Mouse (Mus musculus): ENCODE measurements around the gene Card11. TPM values are rescaled to one million over a fixed set of nuclear protein-coding genes. Genes with fewer than 3 reads are reported as not detected.

Gene Card11
- total RNA-seq, 1 experiment = 1.2 TPM

GRCm38 (mm10) chr5:140900866-140901265 lies 99.5 kb downstream of the Card11 start:
- Histone ChIP-seq H3K4me1 (ENCODE audit: control insufficient read depth in 2 of 2, insufficient read depth in 2 of 2, low read length in 2 of 2, poor library complexity in 1 of 2) (no peaks in the 10 kb centered on the region), H3K27ac (ENCODE audit: insufficient read depth, low read depth, low read length, poor library complexity, severe bottlenecking) (no peak overlapping the region), H3K9ac (ENCODE audit: insufficient read depth, low read depth, low read length, poor library complexity, severe bottlenecking) (no peak overlapping the region), H3K4me3 (ENCODE audit: insufficient read depth in 1 of 2, low read depth in 1 of 2, low read length in 2 of 2, poor library complexity in 1 of 2, severe bottlenecking in 1 of 2) (no peak overlapping the region), H3K9me3 (ENCODE audit: control insufficient read depth, insufficient read depth, low read depth, low read length) (no peaks in the 10 kb centered on the region), H3K36me3 (ENCODE audit: control insufficient read depth, insufficient read depth, low read length, poor library complexity, severe bottlenecking) (no peaks in the 10 kb centered on the region)
- DNase-seq (ENCODE audit: low read depth, low spot score) = no peak
- in situ Hi-C loops (cut with MboI; ENCODE audit: low sequenced_read_pairs in 2 of 2, unreplicated experiment in 2 of 2) = no loop called here
- TF ChIP-seq HCFC1 (IDR thresholded peaks at IDR 0.05; ENCODE audit: borderline replicate concordance, insufficient read depth, low read length) = no peak
- TF ChIP-seq CHD2 (IDR thresholded peaks at IDR 0.05; ENCODE audit: low read depth, low read length) = no peak
- TF ChIP-seq MAFK (IDR thresholded peaks at IDR 0.05; ENCODE audit: insufficient read depth, low read depth, low read length) = no peak
- no peak for TF ChIP-seq ZNF384 (IDR thresholded peaks at IDR 0.05; ENCODE audit: low read depth, low read length)
- no peak for TF ChIP-seq ZC3H11A (IDR thresholded peaks at IDR 0.05; ENCODE audit: borderline replicate concordance, low read depth, low read length)

GRCm38 (mm10) chr5:140891080-140891479 lies 109.3 kb downstream of the Card11 start:
- Histone ChIP-seq H3K4me3 (ENCODE audit: insufficient read depth in 1 of 2, low read depth in 1 of 2, low read length in 2 of 2, poor library complexity in 1 of 2, severe bottlenecking in 1 of 2) (no peak overlapping the region), H3K36me3 (ENCODE audit: control insufficient read depth, insufficient read depth, low read length, poor library complexity, severe bottlenecking) (no peaks in the 10 kb centered on the region), H3K4me1 (ENCODE audit: control insufficient read depth in 2 of 2, insufficient read depth in 2 of 2, low read length in 2 of 2, poor library complexity in 1 of 2) (peaks cover 0 to 11% of the 10 kb centered on the region in 2 experiments; a peak in 1 of 4 replicates), H3K9me3 (ENCODE audit: control insufficient read depth, insufficient read depth, low read depth, low read length) (no peaks in the 10 kb centered on the region), H3K9ac (ENCODE audit: insufficient read depth, low read depth, low read length, poor library complexity, severe bottlenecking) (no peak overlapping the region), H3K27ac (ENCODE audit: insufficient read depth, low read depth, low read length, poor library complexity, severe bottlenecking) (no peak overlapping the region)
- TF ChIP-seq CHD2 (IDR thresholded peaks at IDR 0.05; ENCODE audit: low read depth, low read length) (no peak), ZC3H11A (IDR thresholded peaks at IDR 0.05; ENCODE audit: borderline replicate concordance, low read depth, low read length) (no peak)
- DNase-seq (ENCODE audit: low read depth, low spot score) = no peak
- in situ Hi-C loops (cut with MboI; ENCODE audit: low sequenced_read_pairs in 2 of 2, unreplicated experiment in 2 of 2) = no loop called here

- H3K9ac ChIP-seq (ENCODE audit: insufficient read depth, low read depth, low read length, poor library complexity, severe bottlenecking) = no peak overlapping the region
- H3K9me3 ChIP-seq (ENCODE audit: control insufficient read depth, insufficient read depth, low read depth, low read length) = no peaks in the 10 kb centered on the region
- no peak overlapping the region for H3K27ac ChIP-seq (ENCODE audit: insufficient read depth, low read depth, low read length, poor library complexity, severe bottlenecking)
- TF ChIP-seq ZC3H11A (IDR thresholded peaks at IDR 0.05; ENCODE audit: borderline replicate concordance, low read depth, low read length) = no peak
- no peak for TF ChIP-seq ZNF384 (IDR thresholded peaks at IDR 0.05; ENCODE audit: low read depth, low read length)
- in situ Hi-C loops (cut with MboI; ENCODE audit: low sequenced_read_pairs in 2 of 2, unreplicated experiment in 2 of 2) = no loop called here
- H3K36me3 ChIP-seq (ENCODE audit: control insufficient read depth, insufficient read depth, low read length, poor library complexity, severe bottlenecking) = no peaks in the 10 kb centered on the region
- no peak for DNase-seq (ENCODE audit: low read depth, low spot score)
- H3K4me3 ChIP-seq (ENCODE audit: insufficient read depth in 1 of 2, low read depth in 1 of 2, low read length in 2 of 2, poor library complexity in 1 of 2, severe bottlenecking in 1 of 2) = peak overlapping the region; percentile 8 to 19; a peak in 1 of 4 replicates
- H3K4me1 ChIP-seq (ENCODE audit: control insufficient read depth in 2 of 2, insufficient read depth in 2 of 2, low read length in 2 of 2, poor library complexity in 1 of 2) = peaks cover 0 to 11% of the 10 kb centered on the region in 2 experiments; a peak in 1 of 4 replicates
Measured at GRCm38 (mm10) chr5:140890050-140890449, 110.3 kb downstream of the Card11 start.

GRCm38 (mm10) chr5:140889539-140889938 lies 110.8 kb downstream of the Card11 start:
- Histone ChIP-seq H3K36me3 (ENCODE audit: control insufficient read depth, insufficient read depth, low read length, poor library complexity, severe bottlenecking) (no peaks in the 10 kb centered on the region), H3K9me3 (ENCODE audit: control insufficient read depth, insufficient read depth, low read depth, low read length) (no peaks in the 10 kb centered on the region), H3K9ac (ENCODE audit: insufficient read depth, low read depth, low read length, poor library complexity, severe bottlenecking) (no peak overlapping the region), H3K27ac (ENCODE audit: insufficient read depth, low read depth, low read length, poor library complexity, severe bottlenecking) (no peak overlapping the region), H3K4me1 (ENCODE audit: control insufficient read depth in 2 of 2, insufficient read depth in 2 of 2, low read length in 2 of 2, poor library complexity in 1 of 2) (peaks cover 0 to 11% of the 10 kb centered on the region in 2 experiments; a peak in 1 of 4 replicates), H3K4me3 (ENCODE audit: insufficient read depth in 1 of 2, low read depth in 1 of 2, low read length in 2 of 2, poor library complexity in 1 of 2, severe bottlenecking in 1 of 2) (peak overlapping the region in 1 of 2 experiments; percentile 8; a peak in 1 of 4 replicates)
- TF ChIP-seq ZC3H11A (IDR thresholded peaks at IDR 0.05; ENCODE audit: borderline replicate concordance, low read depth, low read length) (no peak), ZNF384 (IDR thresholded peaks at IDR 0.05; ENCODE audit: low read depth, low read length) (no peak), MAFK (IDR thresholded peaks at IDR 0.05; ENCODE audit: insufficient read depth, low read depth, low read length) (no peak), HCFC1 (IDR thresholded peaks at IDR 0.05; ENCODE audit: borderline replicate concordance, insufficient read depth, low read length) (no peak), CHD2 (IDR thresholded peaks at IDR 0.05; ENCODE audit: low read depth, low read length) (no peak)
- peak; percentile 79 for DNase-seq (ENCODE audit: low read depth, low spot score)
- in situ Hi-C loops (cut with MboI; ENCODE audit: low sequenced_read_pairs in 2 of 2, unreplicated experiment in 2 of 2) = no loop called here

- no peaks in the 10 kb centered on the region for H3K36me3 ChIP-seq (ENCODE audit: control insufficient read depth, insufficient read depth, low read length, poor library complexity, severe bottlenecking)
- TF ChIP-seq ZC3H11A (IDR thresholded peaks at IDR 0.05; ENCODE audit: borderline replicate concordance, low read depth, low read length) (no peak), ZNF384 (IDR thresholded peaks at IDR 0.05; ENCODE audit: low read depth, low read length) (no peak), MAFK (IDR thresholded peaks at IDR 0.05; ENCODE audit: insufficient read depth, low read depth, low read length) (no peak), HCFC1 (IDR thresholded peaks at IDR 0.05; ENCODE audit: borderline replicate concordance, insufficient read depth, low read length) (no peak), CHD2 (IDR thresholded peaks at IDR 0.05; ENCODE audit: low read depth, low read length) (no peak)
- in situ Hi-C loops (cut with MboI; ENCODE audit: low sequenced_read_pairs in 2 of 2, unreplicated experiment in 2 of 2) = no loop called here
- H3K27ac ChIP-seq (ENCODE audit: insufficient read depth, low read depth, low read length, poor library complexity, severe bottlenecking) = no peak overlapping the region
- peaks cover 0 to 11% of the 10 kb centered on the region in 2 experiments; a peak in 1 of 4 replicates for H3K4me1 ChIP-seq (ENCODE audit: control insufficient read depth in 2 of 2, insufficient read depth in 2 of 2, low read length in 2 of 2, poor library complexity in 1 of 2)
- no peaks in the 10 kb centered on the region for H3K9me3 ChIP-seq (ENCODE audit: control insufficient read depth, insufficient read depth, low read depth, low read length)
- no peak overlapping the region for H3K4me3 ChIP-seq (ENCODE audit: insufficient read depth in 1 of 2, low read depth in 1 of 2, low read length in 2 of 2, poor library complexity in 1 of 2, severe bottlenecking in 1 of 2)
- no peak for DNase-seq (ENCODE audit: low read depth, low spot score)
- no peak overlapping the region for H3K9ac ChIP-seq (ENCODE audit: insufficient read depth, low read depth, low read length, poor library complexity, severe bottlenecking)
Measured at GRCm38 (mm10) chr5:140887871-140888270, 112.5 kb downstream of the Card11 start.
